ENCODE assay signal across 9 mouse cellular contexts in the genomic region with DNA sequence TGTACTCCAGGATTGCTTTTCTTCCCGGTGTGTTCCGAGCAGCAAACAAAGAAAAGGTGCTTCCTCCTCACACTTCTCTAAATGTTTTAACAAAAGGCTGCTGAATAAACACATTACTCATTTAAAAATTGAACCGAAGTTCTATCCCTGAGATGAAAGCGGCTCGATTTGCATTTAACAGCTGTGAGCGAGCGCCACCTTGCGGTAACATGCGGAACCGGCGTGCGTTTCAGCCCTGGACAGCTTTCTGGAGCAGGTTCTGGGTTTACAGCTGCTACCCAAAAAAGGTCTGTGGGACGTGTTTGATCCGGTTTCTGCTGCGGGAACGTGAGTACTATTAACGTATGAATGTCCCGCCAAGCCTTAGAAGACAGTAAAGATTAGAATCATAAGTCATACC. TPM values are rescaled to one million over a fixed set of nuclear protein-coding genes. Genes with fewer than 3 reads are reported as not detected.
DNase-seq lines count a peak whose midpoint lies in the region; ATAC-seq and TF ChIP-seq lines count a peak whose summit lies in the region.
"Had no signal": no experiment of that assay in that cellular context is flagged by ENCODE, and none has a peak within 500 bp of the region (broad histone marks: within the 10 kb centered on the region; RNA-seq: fewer than 3 reads in every experiment).

No protein-coding gene starts in this region.

- peak overlapping the region; percentile 56 for H3K4me3 ChIP-seq in embryonic facial prominence, embryonic 13.5 days
- peak overlapping the region; percentile 65 for H3K4me3 ChIP-seq in heart, embryonic 12.5 days
- peak overlapping the region; percentile 56 for H3K4me3 ChIP-seq in kidney, embryonic 16.5 days (ENCODE audit: low read length)
- H3K4me3 ChIP-seq in limb, embryonic 15.5 days: peak overlapping the region; percentile 50
- peak overlapping the region; percentile 74 for H3K4me3 ChIP-seq in midbrain, postnatal 0 days (ENCODE audit: low read depth, low read length)
- peak overlapping the region; percentile 34 for H3K4me3 ChIP-seq in testis, adult 2 months (ENCODE audit: control insufficient read depth, low read depth, low read length)

- ATAC-seq in embryonic facial prominence, embryonic 13.5 days (ENCODE audit: insufficient number of reproducible peaks, insufficient read depth, low FRiP score, low TSS enrichment, low read depth): no peak
- no peak for ATAC-seq in heart, embryonic 12.5 days (ENCODE audit: insufficient number of reproducible peaks, low FRiP score)
- ATAC-seq in kidney, embryonic 16.5 days (ENCODE audit: low FRiP score, low TSS enrichment): no peak
- no peak for ATAC-seq in limb, embryonic 15.5 days (ENCODE audit: insufficient number of reproducible peaks, low FRiP score, low TSS enrichment, low read depth)
- no peak for ATAC-seq in midbrain, postnatal 0 days (ENCODE audit: low FRiP score)

- H3K9me3 ChIP-seq in embryonic facial prominence, embryonic 13.5 days: no peaks in the 10 kb centered on the region
- H3K9me3 ChIP-seq in heart, embryonic 12.5 days (replicated peaks): no peaks in the 10 kb centered on the region
- no peaks in the 10 kb centered on the region for H3K9me3 ChIP-seq in kidney, embryonic 16.5 days (ENCODE audit: low read length)
- H3K9me3 ChIP-seq in limb, embryonic 15.5 days: no peaks in the 10 kb centered on the region
- no peaks in the 10 kb centered on the region for H3K9me3 ChIP-seq in midbrain, postnatal 0 days (ENCODE audit: low read length)

- WGBS in embryonic facial prominence, embryonic 13.5 days: under 1% methylated on average over 18 of the region's 18 CpGs
- WGBS in heart, embryonic 12.5 days: under 1% methylated on average over 18 of the region's 18 CpGs
- WGBS in kidney, embryonic 16.5 days: under 1% methylated on average over 18 of the region's 18 CpGs
- under 1% methylated on average over 18 of the region's 18 CpGs for WGBS in limb, embryonic 15.5 days
- WGBS in midbrain, postnatal 0 days: under 1% methylated on average over 18 of the region's 18 CpGs

- H3K4me2 ChIP-seq in embryonic facial prominence, embryonic 13.5 days: peak overlapping the region; percentile 97
- H3K4me2 ChIP-seq in heart, embryonic 12.5 days: peak overlapping the region; percentile 99
- peak overlapping the region; percentile 95 for H3K4me2 ChIP-seq in kidney, embryonic 16.5 days (replicated peaks; ENCODE audit: low read depth, low read length)
- peak overlapping the region; percentile 99 for H3K4me2 ChIP-seq in limb, embryonic 15.5 days
- peak overlapping the region; percentile 96 for H3K4me2 ChIP-seq in midbrain, postnatal 0 days (ENCODE audit: low read depth, low read length, poor library complexity, severe bottlenecking)

- H3K36me3 ChIP-seq in embryonic facial prominence, embryonic 13.5 days: no peaks in the 10 kb centered on the region
- H3K36me3 ChIP-seq in heart, embryonic 12.5 days: no peaks in the 10 kb centered on the region
- no peaks in the 10 kb centered on the region for H3K36me3 ChIP-seq in kidney, embryonic 16.5 days (ENCODE audit: insufficient read depth, low read length)
- H3K36me3 ChIP-seq in limb, embryonic 15.5 days: no peaks in the 10 kb centered on the region
- no peaks in the 10 kb centered on the region for H3K36me3 ChIP-seq in midbrain, postnatal 0 days (ENCODE audit: insufficient read depth, low read length)
- no peaks in the 10 kb centered on the region for H3K36me3 ChIP-seq in testis, adult 2 months (ENCODE audit: control insufficient read depth, insufficient read depth, low read length)
- H3K36me3 ChIP-seq: G1E had no signal

- 0 out of 2 replicates have a peak overlapping the region, but pooled peaks have one; percentile 21 for H3K9ac ChIP-seq in embryonic facial prominence, embryonic 13.5 days
- H3K9ac ChIP-seq in heart, embryonic 12.5 days: no peak overlapping the region
- no peak overlapping the region for H3K9ac ChIP-seq in kidney, embryonic 16.5 days (replicated peaks; ENCODE audit: low read length)
- H3K9ac ChIP-seq in limb, embryonic 15.5 days: no peak overlapping the region
- H3K9ac ChIP-seq in midbrain, postnatal 0 days (replicated peaks; ENCODE audit: low read length, poor library complexity, severe bottlenecking): peak overlapping the region; percentile 42; the same call in 1 of the 2 replicates

- no peak overlapping the region for H3K27ac ChIP-seq in embryonic facial prominence, embryonic 13.5 days
- no peak overlapping the region for H3K27ac ChIP-seq in heart, embryonic 12.5 days (ENCODE audit: poor library complexity, severe bottlenecking)
- no peak overlapping the region for H3K27ac ChIP-seq in kidney, embryonic 16.5 days (ENCODE audit: low read length)
- H3K27ac ChIP-seq in limb, embryonic 15.5 days: no peak overlapping the region
- H3K27ac ChIP-seq in midbrain, postnatal 0 days (ENCODE audit: low read depth, low read length): no peak overlapping the region
- H3K27ac ChIP-seq in testis, adult 2 months (ENCODE audit: control insufficient read depth, insufficient read depth, low read depth, low read length): no peak overlapping the region

- peak; percentile 98 for TF ChIP-seq CTCF in midbrain, postnatal 0 days (IDR thresholded peaks at IDR 0.05)
- peak; percentile 97 for TF ChIP-seq CTCF in testis, adult 2 months (IDR thresholded peaks at IDR 0.05; ENCODE audit: control insufficient read depth, insufficient read depth, insufficient replicate concordance, low read depth, low read length)

- DNase-seq in spleen, postnatal 10 days (ENCODE audit: low spot score in 2 of 2): peak; percentile 29 to 63
- no peak for DNase-seq in spleen, postnatal 36 days (ENCODE audit: low spot score in 2 of 2)
- DNase-seq in midbrain, postnatal 0 days (ENCODE audit: low spot score): peak; percentile 90

- peaks cover 25% of the 10 kb centered on the region for H3K4me1 ChIP-seq in embryonic facial prominence, embryonic 13.5 days
- peaks cover 20% of the 10 kb centered on the region for H3K4me1 ChIP-seq in heart, embryonic 12.5 days (replicated peaks)
- H3K4me1 ChIP-seq in kidney, embryonic 16.5 days (ENCODE audit: insufficient read depth, low read length): peaks cover 26% of the 10 kb centered on the region
- H3K4me1 ChIP-seq in limb, embryonic 15.5 days: peaks cover 22% of the 10 kb centered on the region
- H3K4me1 ChIP-seq in midbrain, postnatal 0 days (ENCODE audit: insufficient read depth, low read length): no peaks in the 10 kb centered on the region
- H3K4me1 ChIP-seq in testis, adult 2 months (ENCODE audit: control insufficient read depth, insufficient read depth, low read length): peaks cover 2% of the 10 kb centered on the region

- TF ChIP-seq POLR2A in testis, adult 2 months (IDR thresholded peaks at IDR 0.05; ENCODE audit: control insufficient read depth, low read depth, low read length): no peak

- peaks cover 89% of the 10 kb centered on the region for H3K27me3 ChIP-seq in embryonic facial prominence, embryonic 13.5 days
- H3K27me3 ChIP-seq in heart, embryonic 12.5 days (replicated peaks): peaks cover 65% of the 10 kb centered on the region
- peaks cover 64% of the 10 kb centered on the region for H3K27me3 ChIP-seq in kidney, embryonic 16.5 days (ENCODE audit: insufficient read depth, low read length)
- H3K27me3 ChIP-seq in limb, embryonic 15.5 days: peaks cover 76% of the 10 kb centered on the region
- H3K27me3 ChIP-seq in midbrain, postnatal 0 days (ENCODE audit: insufficient read depth, low read length): no peaks in the 10 kb centered on the region
- H3K27me3 ChIP-seq in testis, adult 2 months (ENCODE audit: control insufficient read depth, insufficient read depth, low read length): no peaks in the 10 kb centered on the region

RNA-seq across cellular contexts. Expression of a gene that starts 1.9 kb away (rescaled TPM):
- polyA plus RNA-seq in embryonic facial prominence, embryonic 13.5 days (2015; fragmentation: Nextera tagmentation; extraction: Ambion mirVana): 0.93 and 1.3 TPM in 2 replicates
- 0.53 and 0.55 TPM in 2 replicates for polyA plus RNA-seq in heart, embryonic 12.5 days (2016; fragmentation: Nextera tagmentation; extraction: Ambion mirVana)
- 3.2 TPM in 2 replicates for polyA plus RNA-seq in kidney, embryonic 16.5 days (2015; fragmentation: Nextera tagmentation; extraction: Ambion mirVana)
- polyA plus RNA-seq in limb, embryonic 15.5 days (2015; fragmentation: Nextera tagmentation; extraction: Ambion mirVana): 0.93 and 1.9 TPM in 2 replicates
- 70.5 and 72.2 TPM in 2 replicates for total RNA-seq in midbrain, postnatal 0 days (2014; rRNA removed)
- polyA plus RNA-seq in midbrain, postnatal 0 days (2015; fragmentation: Nextera tagmentation; extraction: Ambion mirVana): 9.8 and 12.6 TPM in 2 replicates
- 1.0 and 1.6 TPM in 2 replicates for polyA plus RNA-seq in testis, adult 2 months (2012; rRNA removed)
- polyA plus RNA-seq: G1E had no signal

Comparison
In these comparisons a context has a peak if more than half of its experiments do, and no peak if none do; other contexts are left out.
1. DNase-seq: peak in spleen, postnatal 10 days (2 of 2) and midbrain, postnatal 0 days (single experiment); none in spleen, postnatal 36 days (0 of 2).
2. H3K9ac ChIP-seq: peak in embryonic facial prominence, embryonic 13.5 days (single experiment) and midbrain, postnatal 0 days (single experiment); none in heart, embryonic 12.5 days (single experiment), kidney, embryonic 16.5 days (single experiment) and limb, embryonic 15.5 days (single experiment).
3. Peak in every context shown above with its lines, with median percentiles within 50 percentile points of each other: H3K4me2 ChIP-seq and H3K4me3 ChIP-seq.